Mouse (Mus musculus) WW6 (cell line): Measurements from ENCODE around the gene Naa16.
"Not testable (repeated sequence)": the region's sequence is repeated elsewhere in the genome, so short reads cannot be mapped to it uniquely, and the experiment has no call there.

Experiments
- DNase-seq: peaks from one replicate; pipeline ENCODE4 v3.0.0-alpha.2; 2013; ENCODE audit warnings: low read depth, low spot score

The Naa16 gene

DNA sequence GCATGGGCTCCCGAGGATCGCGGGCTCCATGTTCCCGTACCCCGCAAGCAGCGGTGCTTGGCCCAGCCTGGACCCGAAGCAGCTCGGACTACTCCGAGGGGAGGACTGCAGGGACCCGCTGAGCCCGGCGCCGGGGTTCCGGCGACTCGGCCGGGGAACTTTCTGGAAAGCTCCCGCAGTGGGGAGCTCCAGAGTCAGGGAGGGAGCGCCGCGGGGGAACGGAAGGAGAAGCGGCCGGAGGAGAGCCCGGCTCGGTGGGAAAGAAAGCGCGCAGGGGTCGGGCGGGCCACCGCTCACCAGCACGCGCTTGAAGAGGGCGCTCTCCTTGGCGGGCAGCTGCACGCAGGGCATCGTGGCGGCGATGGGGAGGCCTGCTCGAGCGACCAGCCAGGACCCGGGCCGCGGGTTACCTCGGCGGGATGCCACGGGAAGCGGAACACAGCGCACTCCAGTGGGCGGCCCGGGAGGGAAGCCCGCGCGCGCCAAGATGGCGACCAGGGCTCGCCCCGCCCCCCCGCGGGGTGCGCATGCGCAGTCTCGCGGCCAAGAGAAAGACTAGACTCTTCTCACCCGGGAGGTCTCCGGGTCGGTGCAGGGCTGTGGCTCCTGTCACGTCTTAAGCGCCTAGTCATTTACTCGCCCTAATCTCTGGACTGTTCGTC, at the start of gene Naa16:
TSS of gene Naa16 (minus strand) at position 514 of the 662 bp plus-strand sequence.
- peak; percentile 84 for DNase-seq

DNA sequence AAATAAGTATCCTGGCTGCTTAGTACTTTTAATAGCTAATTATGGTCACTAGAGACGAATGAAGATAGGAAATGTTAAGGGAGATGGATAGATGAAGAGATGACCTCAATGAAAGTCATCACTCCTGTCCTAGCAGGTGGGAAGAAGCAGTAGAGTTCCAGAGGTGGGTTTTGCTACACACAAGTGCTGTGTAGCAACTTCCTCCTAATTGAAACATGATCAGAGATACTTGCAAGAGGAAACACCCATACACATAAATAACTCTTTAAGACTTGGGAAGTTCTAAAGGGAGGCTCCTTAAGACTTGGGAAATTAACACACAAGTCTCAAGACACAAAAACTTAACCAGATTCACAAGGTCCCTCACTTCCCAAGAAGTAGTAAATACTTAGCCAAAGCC, 43.5 kb upstream of the Naa16 start:
- DNase-seq: no peak

DNA sequence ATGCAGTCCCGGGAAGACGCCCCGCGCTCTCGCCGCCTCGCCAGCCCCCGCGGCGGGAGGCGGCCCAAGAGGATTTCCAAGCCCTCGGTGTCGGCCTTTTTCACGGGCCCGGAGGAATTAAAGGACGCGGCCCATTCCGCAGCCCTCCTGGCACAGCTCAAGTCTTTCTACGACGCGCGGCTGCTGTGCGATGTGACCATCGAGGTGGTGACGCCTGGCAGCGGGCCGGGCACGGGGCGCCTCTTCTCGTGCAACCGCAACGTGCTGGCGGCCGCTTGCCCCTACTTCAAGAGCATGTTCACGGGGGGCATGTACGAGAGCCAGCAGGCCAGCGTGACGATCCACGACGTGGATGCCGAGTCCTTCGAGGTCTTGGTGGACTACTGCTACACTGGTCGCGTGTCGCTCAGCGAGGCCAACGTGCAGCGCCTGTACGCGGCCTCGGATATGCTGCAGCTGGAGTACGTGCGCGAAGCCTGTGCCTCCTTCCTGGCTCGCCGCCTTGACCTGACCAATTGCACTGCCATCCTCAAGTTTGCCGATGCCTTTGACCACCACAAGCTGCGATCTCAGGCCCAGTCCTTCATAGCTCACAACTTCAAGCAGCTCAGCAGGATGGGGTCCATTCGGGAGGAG, 36.3 kb upstream of the Naa16 start:
- not testable (repeated sequence) for DNase-seq

DNA sequence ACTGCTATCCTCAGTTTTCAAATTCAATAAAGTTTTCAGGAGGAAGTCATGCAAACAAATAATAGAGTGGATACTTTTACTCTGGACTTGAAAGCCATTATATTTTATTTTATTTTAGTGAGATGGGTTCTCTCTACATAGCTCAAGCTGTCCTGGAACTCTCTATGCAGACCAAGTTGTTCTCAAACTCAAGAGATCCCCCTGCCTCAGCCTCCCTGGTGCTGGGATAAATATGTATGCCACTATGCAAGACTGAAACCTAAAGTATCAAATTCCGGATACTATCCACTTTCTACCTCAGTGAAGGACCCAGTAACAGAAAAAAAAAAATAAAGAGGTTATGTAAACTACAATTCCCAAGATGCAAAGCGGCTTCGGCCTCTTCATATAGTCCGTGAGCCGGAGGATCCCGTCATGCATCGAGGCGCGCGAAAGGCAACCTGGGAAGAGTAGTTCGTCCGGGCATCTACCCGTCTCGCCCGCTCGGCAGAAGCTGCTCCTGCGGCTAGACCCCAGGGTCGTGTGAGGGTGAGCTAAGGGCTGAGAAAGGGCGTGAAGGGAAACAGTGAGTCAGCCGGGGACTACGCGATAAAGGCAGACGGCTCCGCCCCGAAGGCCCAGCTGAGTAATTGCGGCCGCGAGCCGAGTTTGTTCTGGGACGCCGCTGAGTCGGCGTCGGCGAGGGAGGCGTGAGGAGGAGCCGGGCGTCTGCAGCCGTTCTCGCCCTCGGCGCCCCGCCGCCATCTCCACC, 35.6 kb upstream of the Naa16 start, which contains the start of gene Kbtbd7:
TSS of gene Kbtbd7 (plus strand) at position 533 of the 751 bp plus-strand sequence.
- DNase-seq: peak; percentile 88

DNA sequence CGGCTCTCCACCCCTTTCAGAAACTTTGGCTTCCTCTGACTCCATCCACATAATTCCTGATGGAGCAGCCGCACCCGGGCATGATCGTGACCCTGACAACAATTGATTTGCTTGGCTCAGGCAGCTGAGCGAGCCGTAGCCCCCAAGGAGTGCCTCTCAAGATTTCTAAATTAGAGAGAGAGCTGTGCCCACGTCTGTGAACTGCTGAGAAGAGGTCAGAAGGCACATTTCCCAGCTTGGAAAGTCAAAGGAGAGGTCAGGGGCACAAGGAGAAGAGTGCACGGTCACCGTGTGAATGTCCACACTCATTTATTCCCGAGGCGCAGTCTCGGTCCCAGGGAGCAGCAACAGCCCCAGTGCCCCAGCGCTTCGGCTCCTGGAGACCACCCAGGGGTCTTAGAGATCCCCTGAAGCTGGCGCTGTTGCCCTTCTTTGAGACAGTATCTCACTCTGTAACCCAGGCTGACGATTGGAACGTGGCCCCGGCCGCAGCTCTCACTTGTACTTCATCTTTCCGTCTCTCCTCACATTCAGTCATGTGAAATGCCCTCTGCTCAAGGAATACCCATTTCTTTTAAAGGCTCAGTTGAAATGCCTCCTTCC, 29.6 kb upstream of the Naa16 start:
- DNase-seq: no peak

DNA sequence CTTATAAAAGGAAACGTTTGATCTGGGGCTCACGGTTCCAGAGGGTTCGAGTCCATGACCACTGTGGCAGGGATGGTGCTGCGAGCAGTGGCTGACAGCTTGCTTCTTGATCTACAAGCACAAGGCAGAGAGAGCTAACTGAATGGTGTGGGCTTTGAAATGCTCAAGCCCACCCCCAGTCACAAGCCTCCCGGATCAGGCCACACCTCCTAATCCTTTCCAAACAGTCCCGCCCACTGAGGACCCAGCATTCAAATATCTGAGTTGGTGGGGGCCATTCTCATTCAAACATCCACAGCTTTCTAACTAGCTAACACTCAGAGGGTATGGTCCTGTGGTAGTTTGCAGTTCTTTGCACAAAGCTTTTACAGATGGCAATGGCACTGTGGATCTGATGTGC, 22.5 kb upstream of the Naa16 start:
- no peak for DNase-seq

DNA sequence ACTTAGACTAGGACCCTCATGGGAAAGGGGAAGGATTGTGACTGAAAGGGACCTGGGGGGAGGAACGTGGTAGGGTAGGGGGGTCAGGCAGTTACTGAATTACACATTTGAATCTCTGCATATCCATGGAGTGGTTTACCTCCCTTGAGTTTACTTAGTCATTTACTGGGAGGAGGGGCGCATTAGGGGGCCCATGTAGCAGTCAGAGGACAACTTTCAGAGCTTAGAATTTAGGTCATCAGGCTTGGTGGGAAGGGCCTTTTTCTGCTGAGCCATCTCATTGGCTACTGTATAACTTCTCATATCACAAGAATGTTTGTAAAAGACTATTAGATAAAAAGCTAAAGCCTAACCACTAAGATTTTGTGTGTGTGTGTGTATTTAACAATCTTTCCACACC, 20.1 kb upstream of the Naa16 start:
- no peak for DNase-seq

DNA sequence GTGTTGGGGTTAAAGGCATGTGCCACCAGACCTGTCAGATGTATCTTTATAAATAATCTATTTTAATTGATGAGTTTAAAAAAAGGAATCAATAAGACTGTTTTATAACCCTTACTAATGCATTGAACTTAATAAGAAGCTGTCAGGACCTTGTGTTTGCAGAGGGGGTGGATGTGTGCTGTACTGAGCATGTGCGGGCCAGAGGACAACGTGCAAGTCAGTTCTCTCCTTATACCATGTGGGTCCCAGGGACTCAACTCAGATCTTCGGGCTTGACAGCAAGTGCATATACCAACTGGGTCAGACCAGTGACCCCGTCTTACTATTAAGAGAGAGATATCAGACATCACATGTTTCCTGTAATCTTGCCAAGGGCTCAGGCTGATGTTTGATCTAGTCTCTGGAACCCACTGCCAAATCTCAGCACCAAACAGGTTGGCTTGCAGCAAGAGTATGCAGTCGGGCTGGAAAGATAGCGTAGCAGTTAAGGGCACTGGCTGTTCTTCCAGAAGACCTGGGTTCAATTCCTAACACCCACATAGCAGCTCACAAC, 18.8 kb upstream of the Naa16 start:
- no peak for DNase-seq

DNA sequence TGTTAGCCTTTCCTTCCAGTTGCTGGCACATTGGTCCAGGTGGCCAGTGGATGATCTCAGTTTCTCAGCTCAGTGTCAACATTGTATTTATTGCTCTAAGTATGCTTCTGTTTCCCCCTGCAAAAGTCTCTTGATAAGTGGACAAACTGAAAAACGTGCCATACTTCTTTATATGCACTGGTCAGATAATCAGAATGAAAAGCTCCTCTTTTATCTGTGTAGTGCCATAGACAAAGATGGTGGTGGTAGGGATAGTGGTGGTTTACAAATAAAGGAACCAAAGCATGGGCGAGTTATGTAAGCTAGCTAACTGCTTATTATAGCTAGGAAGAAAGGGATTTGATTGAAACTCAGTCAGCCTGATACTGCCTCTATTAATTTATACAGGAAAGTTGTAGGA, 17.1 kb upstream of the Naa16 start:
- DNase-seq: no peak

DNA sequence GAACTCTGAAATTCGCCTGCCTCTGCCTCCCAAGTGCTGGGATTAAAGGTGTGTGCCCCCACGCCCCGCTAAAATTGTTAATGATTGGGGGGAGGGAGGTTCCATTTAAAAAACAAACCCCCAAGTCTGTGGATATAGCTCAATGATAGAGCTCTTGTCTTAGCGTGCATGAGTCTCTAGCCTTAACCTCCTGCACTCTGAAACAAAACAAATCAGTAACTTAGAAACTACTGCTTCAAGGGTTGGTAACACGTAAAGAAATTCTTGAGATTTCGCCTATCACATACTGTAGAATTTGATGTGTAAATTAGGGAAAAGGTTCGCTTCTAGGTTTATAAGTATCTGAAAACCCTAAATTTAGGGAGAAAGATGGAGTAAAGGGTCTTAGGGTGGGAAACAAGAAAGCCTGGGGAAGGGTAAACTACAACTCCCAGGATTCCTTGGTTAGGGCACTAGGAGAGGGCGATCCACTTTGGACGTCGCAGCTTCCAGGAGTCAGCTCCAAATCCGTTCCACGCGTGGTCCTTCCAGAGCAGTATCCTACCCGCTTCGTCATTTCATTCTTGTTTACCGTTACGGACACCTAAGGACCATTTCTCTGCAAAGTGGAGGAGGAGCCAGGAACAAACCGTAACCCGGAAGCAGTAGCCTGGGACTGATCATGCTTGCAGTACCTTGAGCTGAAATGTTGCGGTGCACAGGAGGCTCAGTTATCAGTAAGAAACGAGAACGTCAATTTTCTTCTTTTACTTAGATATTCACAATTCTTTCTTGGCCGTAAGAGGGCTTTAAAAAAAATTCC, 6.9 kb upstream of the Naa16 start, which contains the start of gene Mtrf1:
TSS of gene Mtrf1 (plus strand) at position 452 of the 802 bp plus-strand sequence.
- DNase-seq: peak; percentile 28

DNA sequence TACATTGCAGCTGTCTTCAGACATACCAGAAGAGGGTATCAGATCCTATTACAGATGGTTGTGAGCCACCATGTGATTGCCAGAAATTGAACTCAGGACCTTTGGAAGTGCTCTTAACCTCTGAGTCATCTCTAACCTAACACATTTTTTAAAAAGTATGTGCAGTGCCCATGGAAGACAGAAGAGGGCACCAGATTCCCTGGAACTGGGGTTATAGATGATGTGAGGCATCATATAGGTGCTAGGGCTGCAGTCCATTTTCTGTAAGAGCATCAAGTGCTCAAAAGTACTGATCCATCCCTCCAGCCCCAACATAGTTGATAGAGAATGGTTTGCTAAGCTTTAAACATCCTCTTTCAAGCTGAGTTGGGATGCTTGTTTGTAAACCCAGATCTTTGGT, 4.0 kb upstream of the Naa16 start:
- DNase-seq: peak; percentile 34

DNA sequence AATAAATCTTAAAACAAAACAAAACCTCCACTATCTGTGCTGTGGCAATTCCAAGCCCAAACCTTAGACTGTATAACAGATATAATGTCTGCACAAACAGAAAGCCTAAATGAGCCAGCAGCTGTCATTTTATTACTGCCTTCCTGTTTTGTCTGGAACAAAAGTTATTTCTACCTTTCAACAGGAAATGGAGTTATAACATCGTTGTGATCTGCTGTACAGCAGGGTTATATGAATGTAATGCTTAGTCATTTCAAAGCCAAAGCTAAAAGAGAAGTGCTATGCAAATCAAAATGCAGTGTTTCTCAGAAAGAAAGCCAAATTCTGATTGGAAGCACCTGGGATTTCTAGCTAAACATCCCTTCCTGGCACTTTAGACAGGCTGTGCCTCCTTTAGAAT, 2.7 kb upstream of the Naa16 start:
- DNase-seq: no peak

DNA sequence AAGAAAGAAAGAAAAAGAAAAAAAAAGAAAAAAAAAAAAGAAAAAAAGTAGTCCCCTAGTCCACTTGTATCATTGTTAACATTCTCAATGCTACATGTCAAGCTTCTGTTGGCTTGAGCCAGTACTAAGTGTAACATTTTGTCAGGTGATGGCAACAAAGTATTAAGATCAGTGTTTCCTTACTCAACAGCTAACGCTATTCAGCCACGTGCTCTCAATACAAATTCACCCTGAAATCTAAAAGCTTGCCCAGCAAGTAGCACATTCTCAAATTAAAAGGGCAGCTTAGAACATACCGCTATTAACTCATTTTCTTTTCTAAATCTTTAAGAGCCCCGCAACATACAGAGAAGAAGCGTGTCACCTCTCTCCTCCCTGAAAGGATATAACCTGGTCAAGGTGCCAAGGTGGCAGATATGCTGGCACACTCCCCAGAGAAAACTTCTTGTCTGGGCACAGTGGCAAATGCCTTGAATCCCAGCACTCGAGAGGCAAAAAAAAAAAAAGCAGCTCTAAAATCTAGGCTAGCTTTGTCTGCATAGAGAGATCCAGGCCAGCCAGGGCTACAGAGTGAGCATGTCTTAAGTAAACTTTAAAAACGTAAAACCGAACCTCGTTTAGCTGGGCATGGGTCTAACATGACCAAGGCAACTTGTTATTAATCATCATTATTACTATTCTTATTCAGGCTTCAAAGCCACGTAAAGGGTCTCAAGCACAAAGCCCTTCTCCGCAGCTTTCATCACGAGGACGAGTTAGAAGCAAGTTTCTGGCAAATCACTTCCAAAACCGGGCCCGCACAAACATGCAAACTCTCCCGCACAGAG, 927 bp downstream of the Naa16 start:
- no peak for DNase-seq

DNA sequence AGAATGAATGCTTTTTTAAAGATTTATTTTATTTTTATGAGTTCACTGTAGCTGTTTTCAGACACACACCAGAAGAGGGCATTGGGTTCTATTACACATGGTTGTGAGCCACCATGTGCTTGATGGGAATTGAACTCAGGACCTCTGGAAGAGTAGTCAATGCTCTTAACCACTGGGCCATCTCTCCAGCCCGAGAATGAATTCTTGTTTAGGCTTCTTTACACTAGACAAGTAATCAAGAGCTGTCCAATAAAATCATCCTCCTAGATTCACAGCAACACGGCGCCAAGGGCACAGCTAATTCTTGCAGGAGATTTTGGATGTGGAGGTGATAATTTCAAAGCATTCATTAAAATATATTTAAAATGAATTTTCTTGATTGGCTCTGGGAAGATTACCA, 2.3 kb downstream of the Naa16 start:
- DNase-seq: no peak

DNA sequence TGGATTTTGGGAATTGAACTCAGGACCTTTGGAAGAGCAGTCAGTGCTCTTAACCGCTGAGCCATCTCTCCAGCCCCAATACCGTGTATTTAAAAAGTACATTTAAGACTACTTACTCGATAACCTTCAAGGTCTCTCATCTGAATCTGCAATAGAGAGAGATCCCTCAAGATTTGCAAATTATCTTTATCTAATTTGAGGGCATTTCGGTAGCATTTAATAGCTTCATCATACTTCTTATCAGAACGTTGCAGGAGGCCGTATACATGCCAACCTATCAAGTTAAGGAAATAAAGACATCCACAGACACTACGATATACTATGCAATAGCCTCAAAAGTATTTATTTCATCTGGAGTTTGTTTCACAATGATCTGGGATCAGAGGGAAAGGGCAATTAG, 7.5 kb downstream of the Naa16 start:
- DNase-seq: no peak

DNA sequence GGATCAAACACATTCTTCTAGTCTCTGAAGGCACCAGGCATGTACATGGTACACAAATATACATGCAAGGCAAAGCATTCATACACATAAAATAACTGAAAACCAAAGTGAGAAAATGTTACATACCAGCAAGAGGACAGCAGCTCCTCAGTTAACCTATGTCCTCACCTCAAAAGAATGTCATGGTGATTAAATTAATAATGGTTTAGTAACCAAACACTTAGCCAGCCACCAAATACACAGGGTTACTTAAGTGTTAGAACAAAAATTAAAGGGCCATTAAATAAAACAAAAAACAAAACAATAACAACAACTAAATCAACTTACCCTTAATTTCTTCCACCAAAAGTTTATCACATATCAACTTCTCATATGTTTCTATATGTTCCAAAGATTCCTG, 13.5 kb downstream of the Naa16 start:
- no peak for DNase-seq

DNA sequence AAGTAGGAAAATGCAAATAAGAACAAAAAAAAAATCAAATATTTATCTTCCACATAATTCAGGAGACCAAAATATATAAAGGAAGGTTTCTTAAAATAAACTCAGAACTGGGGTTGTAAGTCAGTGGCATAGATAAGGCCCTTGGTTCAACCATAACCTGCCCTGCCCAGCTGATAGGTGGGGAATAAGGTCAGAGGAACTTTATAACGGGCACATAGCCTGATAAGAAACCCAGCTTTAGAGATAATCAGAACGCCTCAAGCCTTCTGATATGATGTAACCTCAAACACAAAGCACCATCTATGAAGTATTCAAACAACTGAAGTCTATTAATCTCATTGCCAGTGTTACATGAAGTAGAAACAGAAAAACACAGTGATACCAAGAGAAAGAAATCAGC, 32.5 kb downstream of the Naa16 start:
- no peak for DNase-seq

DNA sequence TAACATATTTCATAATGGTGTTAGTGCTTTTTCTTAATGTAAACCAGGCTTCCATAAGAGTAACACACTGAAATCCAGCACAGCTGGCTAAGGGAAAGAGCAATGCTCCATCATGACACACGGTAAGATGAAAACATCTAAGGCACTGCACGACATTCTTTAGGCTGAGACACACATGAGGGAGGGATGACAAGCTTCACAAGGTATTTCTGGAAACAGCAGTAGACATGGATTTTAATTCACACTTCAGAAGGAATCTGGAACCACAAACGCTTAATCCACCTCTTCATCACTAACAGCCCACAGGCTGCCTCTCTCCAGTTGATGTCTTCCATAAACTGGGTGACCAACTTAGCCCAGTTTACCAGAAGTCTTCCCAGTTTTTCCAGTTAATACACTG, 44.2 kb downstream of the Naa16 start:
- no peak for DNase-seq

DNA sequence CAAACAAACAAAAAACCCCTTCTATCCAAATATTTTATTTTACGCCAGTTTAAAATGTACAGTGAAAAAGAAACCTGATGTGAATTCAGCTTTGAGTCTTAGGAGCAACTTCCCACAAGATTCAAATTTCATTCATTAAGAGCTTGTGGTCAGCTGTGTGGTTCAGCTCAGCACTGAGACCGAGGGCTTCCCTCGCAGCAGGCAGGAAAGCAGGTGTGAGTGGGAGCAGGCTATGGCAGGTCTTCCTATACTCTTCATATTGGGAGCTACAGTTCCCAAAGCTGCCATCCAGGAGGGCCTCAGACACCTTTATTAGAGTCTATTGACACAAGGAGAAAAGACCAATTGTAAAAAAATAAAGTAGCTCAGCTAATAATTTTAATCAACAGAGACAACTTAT, 55.0 kb downstream of the Naa16 start:
- DNase-seq: no peak

DNA sequence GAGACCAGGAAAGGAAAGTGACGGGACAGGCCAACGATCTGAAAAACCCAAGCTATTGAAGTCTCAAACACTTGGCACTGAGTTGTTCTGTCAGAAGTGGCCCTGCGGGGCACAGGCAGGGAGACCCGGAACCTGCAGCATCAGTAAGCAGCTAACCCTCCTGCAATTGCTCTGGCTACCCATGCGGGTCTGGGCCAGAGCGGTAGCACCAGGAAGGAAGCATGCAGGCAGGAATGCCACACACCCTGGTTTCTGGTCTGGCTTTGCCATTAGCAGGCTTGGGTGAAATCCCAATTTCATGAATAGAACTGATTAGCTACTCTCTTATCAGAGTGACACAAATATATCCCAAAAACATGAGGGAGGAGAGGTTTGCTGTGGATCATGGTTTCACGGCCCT, 58.6 kb downstream of the Naa16 start:
- DNase-seq: no peak
